Mouse (Mus musculus) midbrain, embryonic 15.5 days (tissue): ENCODE measurements around the gene Alcam. TPM values are rescaled to one million over a fixed set of nuclear protein-coding genes. Genes with fewer than 3 reads are reported as not detected.

ENCODE experiments used
- ATAC-seq: fragments of 200-750 bp; cut with Nextera tagmentation; replicated peaks from 2 replicates; pipeline ENCODE4 v1.8.0; 2017; ENCODE audit warnings: moderate TSS enrichment
- H3K27ac ChIP-seq: fragments of 300-500 bp; sonication (generic); 2 replicates; pipeline ENCODE4 v1.5.1; 2015; ENCODE audit warnings: mild to moderate bottlenecking, inconsistent platforms
- H3K27me3 ChIP-seq: fragments of 300-500 bp; sonication (generic); replicated peaks from 2 replicates; pipeline ENCODE4 v1.6.1; 2015; ENCODE audit warnings: inconsistent platforms
- H3K36me3 ChIP-seq: fragments of 300-500 bp; sonication (generic); replicated peaks from 2 replicates; pipeline ENCODE4 v1.6.1; 2015; ENCODE audit warnings: inconsistent platforms
- H3K4me1 ChIP-seq: fragments of 300-500 bp; sonication (generic); 2 replicates; pipeline ENCODE4 v1.6.1; 2015; ENCODE audit warnings: inconsistent platforms
- H3K4me2 ChIP-seq: fragments of 300-500 bp; sonication (generic); 2 replicates; pipeline ENCODE4 v1.6.1; 2015; ENCODE audit warnings: inconsistent platforms, mild to moderate bottlenecking, moderate library complexity
- H3K4me3 ChIP-seq: fragments of 300-500 bp; sonication (generic); 2 replicates; pipeline ENCODE4 v1.5.1; 2015; ENCODE audit warnings: mild to moderate bottlenecking, inconsistent platforms
- H3K9ac ChIP-seq: fragments of 300-500 bp; sonication (generic); 2 replicates; pipeline ENCODE4 v1.6.1; 2015; ENCODE audit warnings: mild to moderate bottlenecking, inconsistent platforms
- H3K9me3 ChIP-seq: fragments of 300-500 bp; sonication (generic); 2 replicates; pipeline ENCODE4 v1.6.1; 2016; ENCODE audit warnings: inconsistent platforms
- WGBS: fragments of 180-500 bp; shearing (Covaris S2); methylation state at CpG from one replicate; pipeline ENCODE4 v1.1.7; 2015; ENCODE audit warnings: mixed read lengths; 5-methylcytosine and 5-hydroxymethylcytosine counted together
- polyA plus RNA-seq: library from polyadenylated mRNA; unstranded; fragments of >200 nt; fragmentation: Nextera tagmentation; extraction: Ambion mirVana; gene quantifications from 2 replicates; pipeline ENCODE4 v1.2.1, GENCODE M21; 2015

The Alcam gene
- 23.5 and 26.6 TPM in 2 replicates for polyA plus RNA-seq

GRCm38 (mm10) chr16:52453971-52454514 lies at the start of gene Alcam:
Gene Alcam (minus strand): TSS chr16:52454074.
- peak within 1 kb of the TSS; percentile 76 for H3K27ac ChIP-seq
- WGBS = under 1% methylated on average over 14 of the region's 14 CpGs
- no peaks in the 10 kb centered on the region for H3K9me3 ChIP-seq
- peak within 1 kb of the TSS; percentile 69 for H3K4me3 ChIP-seq
- no peaks in the 10 kb centered on the region for H3K36me3 ChIP-seq
- H3K27me3 ChIP-seq = no peaks in the 10 kb centered on the region
- H3K9ac ChIP-seq = peak within 1 kb of the TSS; percentile 52
- H3K4me2 ChIP-seq = peak within 1 kb of the TSS; percentile 69
- H3K4me1 ChIP-seq = peaks cover 33% of the 10 kb centered on the region
- no peak for ATAC-seq

GRCm38 (mm10) chr16:52498757-52499335 lies 45.0 kb upstream of the Alcam start:
- Histone ChIP-seq H3K4me2 (no peak overlapping the region), H3K27ac (no peak overlapping the region), H3K36me3 (no peaks in the 10 kb centered on the region), H3K4me1 (no peaks in the 10 kb centered on the region), H3K27me3 (no peaks in the 10 kb centered on the region), H3K4me3 (no peak overlapping the region), H3K9ac (no peak overlapping the region), H3K9me3 (no peaks in the 10 kb centered on the region)
- ATAC-seq = no peak
- 67% methylated on average over 4 of the region's 4 CpGs for WGBS

GRCm38 (mm10) chr16:52490542-52490941 lies 36.7 kb upstream of the Alcam start:
- H3K4me2 ChIP-seq = no peak overlapping the region
- no peak for ATAC-seq
- no peaks in the 10 kb centered on the region for H3K9me3 ChIP-seq
- no peaks in the 10 kb centered on the region for H3K4me1 ChIP-seq
- WGBS = 85% methylated on average over 1 of the region's 1 CpGs
- H3K4me3 ChIP-seq = no peak overlapping the region
- no peak overlapping the region for H3K27ac ChIP-seq
- H3K9ac ChIP-seq = no peak overlapping the region
- H3K27me3 ChIP-seq = no peaks in the 10 kb centered on the region
- no peaks in the 10 kb centered on the region for H3K36me3 ChIP-seq

- 68% methylated on average over 4 of the region's 4 CpGs for WGBS
- no peak for ATAC-seq
- H3K9me3 ChIP-seq = no peaks in the 10 kb centered on the region
- H3K27ac ChIP-seq = no peak overlapping the region
- H3K36me3 ChIP-seq = no peaks in the 10 kb centered on the region
- no peak overlapping the region for H3K4me3 ChIP-seq
- H3K4me1 ChIP-seq = no peaks in the 10 kb centered on the region
- H3K4me2 ChIP-seq = no peak overlapping the region
- no peak overlapping the region for H3K9ac ChIP-seq
- H3K27me3 ChIP-seq = no peaks in the 10 kb centered on the region
Observed at GRCm38 (mm10) chr16:52474235-52474634, 20.4 kb upstream of the Alcam start.

DNA sequence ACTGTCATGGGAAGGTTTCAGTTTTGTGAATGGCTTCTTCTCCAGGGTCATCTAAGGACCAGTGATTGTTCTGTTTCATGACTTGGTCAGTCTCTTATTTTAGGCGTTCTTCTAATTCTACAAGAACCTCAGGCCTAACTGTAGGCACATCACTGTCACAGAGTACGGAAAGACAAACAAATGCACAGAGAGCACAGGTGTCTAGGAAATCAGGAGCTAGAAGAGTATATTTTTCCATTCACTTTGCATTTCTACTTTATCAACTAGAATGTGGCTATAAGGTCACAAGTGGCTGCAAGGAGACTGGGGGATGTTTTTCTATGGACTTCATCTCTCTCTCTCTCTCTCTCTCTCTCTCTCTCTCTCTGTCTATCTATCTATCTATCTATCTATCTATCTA lies 19.2 kb upstream of the Alcam start:
- no peak for ATAC-seq
- H3K27ac ChIP-seq = no peak overlapping the region
- 96% methylated on average over 2 of the region's 2 CpGs for WGBS
- no peaks in the 10 kb centered on the region for H3K9me3 ChIP-seq
- H3K36me3 ChIP-seq = no peaks in the 10 kb centered on the region
- no peaks in the 10 kb centered on the region for H3K27me3 ChIP-seq
- no peak overlapping the region for H3K4me2 ChIP-seq
- H3K9ac ChIP-seq = no peak overlapping the region
- H3K4me3 ChIP-seq = no peak overlapping the region
- H3K4me1 ChIP-seq = no peaks in the 10 kb centered on the region

- no peaks in the 10 kb centered on the region for H3K27me3 ChIP-seq
- WGBS = 92% methylated on average over 3 of the region's 3 CpGs
- no peak overlapping the region for H3K9ac ChIP-seq
- H3K4me3 ChIP-seq = no peak overlapping the region
- H3K27ac ChIP-seq = no peak overlapping the region
- H3K9me3 ChIP-seq = no peaks in the 10 kb centered on the region
- no peak for ATAC-seq
- no peaks in the 10 kb centered on the region for H3K4me1 ChIP-seq
- H3K4me2 ChIP-seq = no peak overlapping the region
- no peaks in the 10 kb centered on the region for H3K36me3 ChIP-seq
Observed at GRCm38 (mm10) chr16:52472635-52473034, 18.8 kb upstream of the Alcam start.

GRCm38 (mm10) chr16:52472059-52472458 lies 18.2 kb upstream of the Alcam start:
- Histone ChIP-seq H3K4me1 (no peaks in the 10 kb centered on the region), H3K4me3 (no peak overlapping the region), H3K4me2 (no peak overlapping the region), H3K36me3 (no peaks in the 10 kb centered on the region), H3K9me3 (no peaks in the 10 kb centered on the region), H3K9ac (no peak overlapping the region), H3K27ac (no peak overlapping the region), H3K27me3 (no peaks in the 10 kb centered on the region)
- ATAC-seq = no peak

DNA sequence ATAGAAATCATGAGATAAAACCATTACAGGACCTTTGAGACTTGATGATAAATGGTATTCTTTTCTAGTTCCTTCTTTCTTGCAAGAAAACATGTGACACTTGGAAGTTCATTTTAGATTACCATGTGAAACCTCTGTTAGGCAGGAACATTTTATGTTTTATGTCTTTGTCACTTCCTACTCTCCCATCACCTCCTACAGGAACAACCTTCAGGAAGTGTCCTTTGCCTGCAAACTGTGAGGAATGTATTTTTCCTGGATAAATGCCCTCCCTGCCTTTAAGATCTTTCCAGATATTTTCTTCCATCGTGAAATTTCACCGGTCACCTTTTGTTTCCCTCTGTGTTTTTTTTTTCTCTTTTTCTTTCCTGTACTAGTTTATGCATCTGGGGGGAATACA lies 17.0 kb upstream of the Alcam start:
- H3K27me3 ChIP-seq = no peaks in the 10 kb centered on the region
- H3K9ac ChIP-seq = no peak overlapping the region
- H3K4me1 ChIP-seq = no peaks in the 10 kb centered on the region
- H3K4me2 ChIP-seq = no peak overlapping the region
- no peak overlapping the region for H3K27ac ChIP-seq
- ATAC-seq = no peak
- H3K36me3 ChIP-seq = no peaks in the 10 kb centered on the region
- no peaks in the 10 kb centered on the region for H3K9me3 ChIP-seq
- H3K4me3 ChIP-seq = no peak overlapping the region
- WGBS = 90% methylated on average over 2 of the region's 2 CpGs

DNA sequence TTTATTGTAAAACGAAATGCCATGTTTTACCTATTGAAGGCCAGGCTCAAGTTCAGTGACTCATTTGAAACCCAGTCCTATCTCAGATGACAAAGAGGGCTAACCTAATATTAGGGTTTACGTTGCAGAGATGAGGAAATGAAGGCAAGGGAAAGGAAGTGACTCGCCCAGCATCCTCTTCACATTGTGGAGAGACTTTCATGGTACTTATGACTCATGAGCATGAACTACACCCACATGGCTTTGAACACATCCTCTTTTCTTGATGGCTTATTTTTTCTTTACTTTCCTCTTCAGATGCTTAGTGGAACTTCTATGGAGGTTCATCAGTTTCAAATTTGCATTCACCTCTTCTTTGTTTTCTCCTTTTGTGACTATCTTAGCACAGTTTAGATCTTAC lies 16.4 kb upstream of the Alcam start:
- Histone ChIP-seq H3K4me3 (no peak overlapping the region), H3K9ac (no peak overlapping the region), H3K4me1 (no peaks in the 10 kb centered on the region), H3K27ac (no peak overlapping the region), H3K27me3 (no peaks in the 10 kb centered on the region), H3K9me3 (no peaks in the 10 kb centered on the region), H3K36me3 (no peaks in the 10 kb centered on the region), H3K4me2 (no peak overlapping the region)
- no peak for ATAC-seq
- 87% methylated on average over 3 of the region's 3 CpGs for WGBS

GRCm38 (mm10) chr16:52468426-52468825 lies 14.6 kb upstream of the Alcam start:
- Histone ChIP-seq H3K4me2 (no peak overlapping the region), H3K36me3 (no peaks in the 10 kb centered on the region), H3K9ac (no peak overlapping the region), H3K9me3 (no peaks in the 10 kb centered on the region), H3K27me3 (no peaks in the 10 kb centered on the region), H3K4me1 (no peaks in the 10 kb centered on the region), H3K27ac (no peak overlapping the region), H3K4me3 (no peak overlapping the region)
- ATAC-seq = no peak

DNA sequence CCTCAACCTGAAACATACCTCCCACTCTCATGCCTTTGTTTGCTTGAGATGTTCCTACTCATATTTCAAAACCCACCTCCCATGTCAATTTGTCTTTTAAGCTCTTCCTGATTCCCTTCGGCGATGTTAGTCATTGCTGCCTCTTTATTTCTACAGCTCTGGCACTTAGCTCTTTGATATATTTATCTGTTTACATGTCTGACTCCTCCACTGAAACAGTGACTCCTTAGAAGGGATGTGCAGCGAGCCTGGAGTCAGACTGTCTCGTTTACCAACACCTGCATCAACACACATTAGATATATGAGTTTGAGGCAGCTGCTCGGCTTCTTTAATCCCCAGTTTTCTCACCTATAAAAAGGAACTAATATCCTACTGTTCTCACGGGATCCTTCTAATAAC lies 12.9 kb upstream of the Alcam start:
- Histone ChIP-seq H3K27me3 (no peaks in the 10 kb centered on the region), H3K4me1 (no peaks in the 10 kb centered on the region), H3K9me3 (no peaks in the 10 kb centered on the region), H3K9ac (no peak overlapping the region), H3K36me3 (no peaks in the 10 kb centered on the region), H3K4me2 (no peak overlapping the region), H3K4me3 (no peak overlapping the region), H3K27ac (no peak overlapping the region)
- WGBS = 87% methylated on average over 6 of the region's 6 CpGs
- ATAC-seq = no peak

GRCm38 (mm10) chr16:52464597-52464996 lies 10.7 kb upstream of the Alcam start:
- Histone ChIP-seq H3K9ac (no peak overlapping the region), H3K27me3 (no peaks in the 10 kb centered on the region), H3K36me3 (no peaks in the 10 kb centered on the region), H3K27ac (no peak overlapping the region), H3K4me3 (no peak overlapping the region), H3K9me3 (no peaks in the 10 kb centered on the region), H3K4me2 (no peak overlapping the region), H3K4me1 (no peaks in the 10 kb centered on the region)
- ATAC-seq = no peak
- 91% methylated on average over 1 of the region's 1 CpGs for WGBS

GRCm38 (mm10) chr16:52452862-52453715 lies 785 bp downstream of the Alcam start:
- peak overlapping the region; percentile 52 for H3K9ac ChIP-seq
- peaks cover 33% of the 10 kb centered on the region for H3K4me1 ChIP-seq
- H3K27me3 ChIP-seq = no peaks in the 10 kb centered on the region
- H3K27ac ChIP-seq = peak overlapping the region; percentile 76
- peak; percentile 97 for ATAC-seq
- no peaks in the 10 kb centered on the region for H3K36me3 ChIP-seq
- no peaks in the 10 kb centered on the region for H3K9me3 ChIP-seq
- WGBS = under 1% methylated on average over 55 of the region's 55 CpGs
- peak overlapping the region; percentile 69 for H3K4me2 ChIP-seq
- H3K4me3 ChIP-seq = peak overlapping the region; percentile 69
